Mouse (Mus musculus) layer of hippocampus, adult 9-10 months (tissue): ENCODE measurements around the gene Prom1.
"Not testable (repeated sequence)": the region's sequence is repeated elsewhere in the genome, so short reads cannot be mapped to it uniquely, and the experiment has no call there.

Source experiments
- DNase-seq: peaks from one replicate; pipeline ENCODE4 v3.0.0; 2022; ENCODE audit warnings: low spot score

The Prom1 gene

DNA sequence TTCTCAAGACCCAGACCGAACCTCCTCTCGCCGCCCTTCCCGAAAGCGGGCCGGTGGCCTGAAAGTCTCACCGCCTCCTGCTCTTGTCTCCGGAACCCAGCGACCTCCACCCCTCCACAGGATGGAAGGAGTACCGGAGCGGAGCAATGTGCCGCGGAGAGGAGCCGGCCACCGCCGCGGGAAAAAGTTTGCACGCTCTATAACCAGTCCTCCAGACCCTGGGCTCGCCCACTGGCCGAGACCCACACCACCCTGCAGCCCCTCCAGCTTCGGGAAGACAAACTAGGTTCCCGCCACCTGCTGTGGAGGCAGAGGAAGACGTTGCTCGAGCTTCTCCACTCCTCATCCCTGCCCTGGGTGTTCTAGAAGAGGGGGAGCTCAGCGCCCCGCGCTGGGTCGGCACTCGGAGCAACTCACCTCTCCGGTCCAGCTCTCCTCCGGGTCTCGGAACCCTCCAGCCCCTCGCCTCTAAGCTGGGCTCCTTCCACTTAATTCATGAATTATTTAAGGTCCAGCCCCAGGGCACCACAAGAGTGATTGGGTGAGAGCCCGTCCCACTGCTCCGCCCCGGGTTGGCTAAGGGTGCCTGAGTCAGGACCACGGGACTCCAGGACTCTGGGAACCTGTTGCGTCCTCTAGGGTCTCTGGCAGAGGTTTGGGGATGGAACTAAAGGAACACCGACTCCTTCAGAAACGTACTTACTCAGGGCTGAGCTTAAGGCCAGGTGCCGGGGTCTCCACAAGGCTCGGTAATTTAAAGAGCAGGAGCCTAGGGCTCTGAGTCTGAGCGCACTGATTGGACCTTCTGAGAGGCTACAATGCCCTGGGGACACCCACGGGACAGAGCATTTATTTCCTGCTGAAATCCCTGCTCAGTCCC lies at the start of gene Prom1:
Gene Prom1, minus strand, starts transcription at position 802 of the 880 bp plus-strand sequence.
- no peak for DNase-seq

DNA sequence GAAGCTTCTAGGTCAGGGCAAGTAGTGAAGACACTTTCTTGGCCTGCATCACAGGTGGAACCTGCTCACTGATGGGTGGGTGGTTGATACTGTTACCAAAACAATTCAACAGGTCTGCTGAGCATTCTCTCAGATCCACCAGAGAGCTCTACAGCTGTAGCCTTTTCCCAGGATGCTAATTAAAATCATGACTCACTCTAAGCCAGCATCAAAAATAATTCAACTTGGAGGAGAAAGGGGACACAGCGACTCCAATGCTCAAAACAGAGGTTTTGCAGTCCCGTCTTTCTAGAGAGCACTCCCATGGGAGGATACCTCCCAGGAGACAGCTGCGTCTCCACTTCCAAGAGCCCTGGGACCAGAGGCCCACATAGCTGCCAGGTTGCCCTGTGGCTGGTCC lies 45.9 kb upstream of the Prom1 start:
- DNase-seq = no peak

DNA sequence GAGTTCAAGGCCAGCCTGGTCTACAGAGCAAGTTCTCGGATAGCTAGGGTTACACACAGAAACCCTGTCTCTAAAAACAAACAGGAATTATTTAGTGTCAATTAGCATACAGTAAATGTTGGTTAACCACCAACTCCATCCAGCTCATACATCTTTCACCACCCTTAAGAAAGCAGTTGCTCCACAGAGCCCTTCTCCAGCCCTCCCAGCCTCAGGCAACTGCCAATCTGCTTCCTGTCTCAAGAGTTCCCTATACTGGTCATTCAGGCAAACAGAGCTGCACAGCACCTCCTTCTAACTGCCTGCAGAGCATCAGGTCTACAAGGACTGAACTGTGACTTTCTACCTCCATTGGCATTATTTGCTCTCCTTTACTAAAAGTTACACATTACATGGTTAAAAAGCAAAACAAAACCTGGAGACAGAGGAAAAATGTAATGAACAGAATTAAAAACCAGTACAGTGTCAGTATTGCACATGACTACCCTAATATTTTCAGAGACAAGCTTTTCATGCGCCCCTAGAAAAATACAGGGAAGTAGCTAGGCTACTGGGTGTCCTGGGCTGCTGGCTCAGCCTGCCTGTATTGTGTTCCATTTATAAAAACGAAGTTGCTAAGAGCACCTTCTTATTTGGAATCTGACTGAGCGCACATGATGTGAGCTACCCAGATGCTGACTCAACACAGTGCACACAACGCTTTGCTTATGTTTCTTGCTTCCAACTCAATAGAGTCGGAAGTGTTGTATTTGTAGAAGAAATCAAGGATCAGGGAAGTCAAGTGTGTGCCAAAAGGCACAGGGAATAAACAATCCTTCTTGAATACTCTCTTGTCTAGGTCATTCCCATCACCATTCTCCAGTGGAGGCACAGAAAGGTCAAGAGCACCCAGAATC lies 44.9 kb upstream of the Prom1 start:
- DNase-seq = no peak

DNA sequence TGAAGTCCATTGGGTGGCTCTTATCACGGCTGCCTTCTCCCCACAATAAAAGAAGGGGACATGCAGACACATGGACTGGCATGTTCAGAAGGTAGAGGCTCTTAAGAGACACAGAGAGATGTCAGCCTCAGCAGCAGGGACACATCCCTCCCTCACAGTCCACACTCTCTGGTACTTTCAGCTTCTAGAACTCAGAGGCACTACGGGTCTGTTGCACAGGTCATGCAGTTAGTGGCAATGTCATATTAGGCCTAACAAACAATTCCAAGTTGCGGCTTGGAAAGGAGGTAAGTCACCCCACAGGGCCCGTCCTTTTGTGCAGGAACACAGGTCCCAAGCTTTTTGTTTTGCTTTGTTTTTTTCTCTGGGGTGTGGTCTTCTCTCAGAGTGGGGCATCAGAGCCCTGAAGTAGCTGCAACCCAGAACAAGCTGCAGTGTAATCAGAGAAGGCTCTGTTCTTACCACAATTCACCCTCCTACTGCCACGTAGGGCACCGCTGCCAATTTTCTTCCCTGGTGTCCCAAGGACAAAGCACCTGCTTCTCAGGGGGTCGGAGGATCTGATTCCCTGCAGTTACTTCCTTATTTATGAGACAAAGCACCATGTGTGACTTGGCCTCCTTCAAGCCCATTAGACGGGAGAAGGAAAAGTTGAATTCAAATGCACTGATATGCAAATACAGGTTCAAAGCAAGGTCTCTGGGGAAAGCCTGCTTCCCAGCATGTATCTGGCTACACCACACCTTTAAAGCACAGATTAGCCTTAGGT lies 41.8 kb upstream of the Prom1 start:
- no peak for DNase-seq

DNA sequence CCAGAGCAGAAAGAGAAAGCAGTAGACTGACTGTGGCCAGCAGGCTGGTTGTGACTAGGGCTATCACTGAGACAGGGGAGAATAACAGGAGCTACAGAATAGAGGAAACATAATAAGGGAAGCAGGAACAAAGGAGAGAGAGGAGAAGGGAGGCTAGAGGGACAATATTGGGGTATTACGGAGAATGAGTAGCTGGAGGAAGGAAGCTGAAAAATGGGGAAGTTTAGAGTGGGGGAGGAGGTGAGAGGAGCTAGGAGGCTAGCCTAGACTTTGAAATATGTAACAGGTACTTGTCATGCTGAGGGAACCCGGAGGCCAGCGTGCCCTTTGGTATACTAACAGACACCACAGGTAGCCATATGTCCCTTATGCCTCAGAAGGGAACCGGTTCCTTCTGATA lies 25.7 kb upstream of the Prom1 start:
- DNase-seq = no peak

DNA sequence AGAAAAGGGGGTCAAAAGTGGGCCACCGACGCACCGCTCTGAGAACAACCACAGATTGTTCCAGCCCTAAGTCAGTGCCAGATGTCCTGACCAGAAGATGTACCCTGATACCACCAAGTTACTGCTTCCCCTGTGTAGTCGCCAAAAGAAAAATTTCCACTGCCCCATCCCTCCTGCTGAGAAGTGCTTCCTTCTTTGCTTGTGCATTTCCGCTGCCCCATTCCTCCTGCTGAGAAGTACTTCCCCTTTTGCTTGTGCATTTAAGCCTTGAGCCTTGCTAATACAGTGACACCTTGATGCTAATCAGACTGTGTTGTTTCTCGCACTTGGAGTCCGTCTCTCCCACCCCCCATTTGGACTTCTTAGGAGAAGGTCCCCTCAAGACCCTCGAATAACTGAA lies 24.7 kb upstream of the Prom1 start:
- DNase-seq = not testable (repeated sequence)

DNA sequence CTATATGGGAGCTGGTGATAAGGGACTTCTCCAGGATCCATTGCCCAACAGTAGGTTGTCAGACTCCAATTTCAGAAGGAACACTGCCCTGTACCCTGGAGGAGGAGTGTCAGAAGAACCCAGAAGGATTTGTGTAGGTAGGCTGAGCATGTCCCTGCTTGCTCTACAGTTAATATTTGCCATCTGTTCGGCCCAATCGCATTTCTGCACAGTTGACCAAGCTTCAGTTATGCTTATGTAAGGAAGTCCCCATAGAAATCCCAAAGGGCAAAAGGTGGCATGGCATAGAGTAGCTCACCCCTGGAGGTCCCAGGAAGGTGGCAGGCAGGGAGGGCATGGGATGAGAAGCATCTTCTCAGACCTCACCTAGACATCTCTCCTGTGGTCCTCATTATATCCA lies 19.6 kb upstream of the Prom1 start:
- DNase-seq = no peak

DNA sequence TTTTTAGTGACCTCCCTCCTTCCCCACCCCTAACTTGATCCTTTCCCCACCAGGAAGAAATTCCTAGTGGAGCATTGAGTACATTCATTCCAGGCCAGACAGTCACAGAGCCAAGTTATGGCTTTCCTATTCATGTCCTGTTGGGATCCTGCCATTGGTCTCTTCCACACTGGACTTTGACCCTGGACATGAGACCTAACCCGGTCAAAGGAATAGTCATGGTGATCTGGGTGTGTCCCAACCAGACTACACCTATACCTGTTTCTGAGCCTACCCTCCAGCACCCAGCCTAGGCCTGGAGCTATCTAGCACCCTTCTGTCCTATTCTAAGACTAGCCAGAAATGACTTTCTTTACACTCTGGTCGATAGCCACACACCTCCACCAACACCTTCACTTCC lies 11.3 kb upstream of the Prom1 start:
- DNase-seq = no peak

DNA sequence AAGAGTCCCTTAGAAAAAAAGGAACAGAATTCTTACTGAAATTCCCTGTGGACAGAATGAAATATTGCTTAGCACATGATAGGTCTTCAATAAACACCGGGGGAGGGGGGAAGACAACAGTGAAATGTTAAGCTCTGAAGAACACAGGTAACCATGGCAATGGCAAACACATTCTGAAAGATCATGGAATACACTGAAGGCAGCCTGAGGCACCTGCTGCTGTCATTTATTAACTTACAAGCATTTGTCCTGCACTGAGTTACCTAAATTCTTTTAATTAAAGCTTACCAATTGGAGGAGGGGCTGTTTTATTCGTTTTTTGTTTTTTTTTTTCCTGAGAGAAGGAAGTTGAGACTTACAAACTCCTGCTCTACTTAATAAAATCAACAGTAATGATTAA lies 7.3 kb upstream of the Prom1 start:
- DNase-seq = no peak

DNA sequence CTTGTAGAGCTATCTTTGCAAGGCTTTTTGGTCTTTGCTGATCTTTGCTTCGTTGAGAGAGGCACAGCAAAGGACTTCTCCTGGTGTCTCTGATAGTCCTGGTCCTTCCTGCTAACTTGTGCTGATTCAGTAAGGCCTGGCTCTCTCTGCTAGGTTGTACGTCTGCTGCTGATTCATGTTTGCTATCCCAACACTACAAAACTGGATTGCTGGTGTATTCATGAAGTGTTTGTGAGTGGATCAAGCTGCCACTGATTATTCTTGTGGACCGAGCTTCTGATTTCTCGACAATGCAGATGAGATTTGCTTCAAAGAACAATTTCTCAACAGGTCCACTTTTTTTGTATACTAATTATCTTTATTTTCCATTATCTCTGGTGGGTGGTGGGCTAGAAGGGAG lies 6.3 kb upstream of the Prom1 start:
- no peak for DNase-seq

DNA sequence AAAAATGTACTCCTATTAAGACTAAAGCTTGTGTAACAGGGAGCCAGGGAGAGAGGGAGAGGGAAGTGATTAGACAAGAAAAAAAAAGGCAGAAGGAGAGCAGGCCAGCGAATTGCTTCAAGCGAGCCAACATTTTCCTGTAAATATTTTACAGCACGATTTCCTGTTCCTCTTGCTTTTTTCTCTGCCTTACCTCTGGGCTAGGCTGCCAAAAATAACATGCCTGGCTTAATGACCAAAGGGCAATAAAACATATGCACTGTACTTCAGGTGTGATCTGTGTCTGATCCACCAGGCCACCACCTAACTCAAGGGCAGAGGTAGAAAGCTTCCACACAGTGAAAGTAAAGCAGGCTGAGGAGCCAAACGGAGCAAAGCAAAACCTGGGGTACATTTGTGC lies 3.4 kb upstream of the Prom1 start:
- no peak for DNase-seq

DNA sequence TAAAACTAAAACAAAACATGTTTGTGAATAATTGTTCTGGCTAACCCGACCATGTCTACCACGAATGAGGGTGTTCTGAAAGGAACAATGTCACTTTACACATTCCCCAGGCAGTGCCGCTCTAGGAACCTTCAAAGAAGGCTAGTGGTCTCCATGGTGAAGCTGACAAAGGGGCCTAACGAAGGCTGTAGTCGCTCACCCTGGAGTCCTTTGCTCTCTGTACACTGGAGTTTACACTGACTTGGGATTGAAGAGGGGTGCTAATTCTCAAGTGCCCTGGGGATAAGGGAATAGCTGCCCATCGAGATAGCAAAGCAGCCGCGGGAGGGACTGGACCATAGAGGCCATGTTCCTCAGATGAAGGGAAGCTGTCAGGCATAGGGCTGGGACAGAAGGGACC lies 2.9 kb upstream of the Prom1 start:
- no peak for DNase-seq

DNA sequence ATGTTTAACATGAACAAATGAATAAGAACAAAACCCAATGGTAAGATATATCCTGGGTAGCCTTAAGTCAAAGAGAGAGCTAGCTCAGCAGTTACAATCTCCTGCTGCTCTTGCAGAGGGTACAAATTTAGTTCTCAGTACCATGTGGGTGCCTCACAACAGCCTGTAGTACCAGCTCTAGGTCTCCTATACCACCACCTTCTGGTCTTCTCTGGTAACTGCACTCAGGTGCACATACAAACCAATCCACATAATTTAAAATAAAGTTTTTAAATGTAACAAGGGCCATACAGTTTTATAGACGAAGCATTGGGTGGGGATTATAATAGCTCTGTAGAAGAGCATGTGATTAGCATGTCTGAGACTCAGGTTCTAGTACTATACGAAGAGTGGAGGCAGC lies 2.3 kb upstream of the Prom1 start:
- no peak for DNase-seq

DNA sequence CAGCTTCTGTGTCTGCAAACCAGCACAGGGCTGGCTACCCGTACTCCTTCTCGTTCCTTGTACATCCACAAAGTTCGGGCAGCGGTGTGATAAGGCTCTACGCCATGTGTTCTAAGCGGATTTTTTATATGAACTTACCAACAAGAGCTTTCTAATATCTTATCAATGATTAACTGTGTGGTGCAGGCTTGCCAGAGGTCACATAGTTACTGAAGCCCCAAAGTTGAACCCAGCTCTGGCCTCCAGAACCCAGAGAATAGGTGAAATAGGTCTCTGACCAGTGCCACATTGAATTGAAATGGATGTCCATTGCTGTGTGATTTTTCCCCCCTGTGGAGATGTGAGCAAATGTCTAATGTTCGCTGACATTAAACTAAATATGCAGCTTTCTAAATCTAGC lies 1.3 kb upstream of the Prom1 start:
- DNase-seq = no peak

DNA sequence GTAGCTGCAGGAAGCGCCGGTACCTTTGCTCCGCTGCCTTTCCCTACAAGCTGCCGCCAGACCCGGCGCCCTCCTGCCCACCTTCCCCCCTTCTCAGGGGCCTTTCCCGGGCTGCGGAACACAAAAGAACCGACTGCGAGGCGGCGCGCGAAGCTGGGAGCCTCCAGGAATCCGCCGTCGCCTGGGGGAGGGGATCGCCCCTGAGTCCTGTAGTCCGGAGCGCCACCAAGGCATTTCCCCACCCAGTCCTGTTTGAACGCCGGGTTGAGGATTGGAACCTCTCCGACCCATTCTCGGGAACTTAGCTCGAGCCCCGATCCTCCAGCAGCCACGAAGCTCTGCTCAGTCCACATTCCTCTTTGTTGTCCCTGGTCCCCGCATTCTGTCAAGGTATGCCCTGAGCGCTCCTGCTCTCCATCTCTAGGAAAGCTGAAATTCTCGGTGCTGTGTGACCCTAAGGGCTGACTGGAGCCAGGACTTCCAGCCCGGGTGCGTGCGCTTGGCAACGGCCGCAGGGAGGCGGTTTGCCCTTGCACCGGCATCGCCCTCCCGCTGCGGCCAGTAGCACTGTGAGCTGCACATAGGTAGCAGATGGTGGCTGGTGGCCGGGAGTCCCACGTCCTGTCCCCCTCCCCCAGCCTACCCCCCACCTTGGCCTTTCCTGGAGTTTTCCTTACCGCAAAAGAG lies 1.1 kb downstream of the Prom1 start:
- no peak for DNase-seq

DNA sequence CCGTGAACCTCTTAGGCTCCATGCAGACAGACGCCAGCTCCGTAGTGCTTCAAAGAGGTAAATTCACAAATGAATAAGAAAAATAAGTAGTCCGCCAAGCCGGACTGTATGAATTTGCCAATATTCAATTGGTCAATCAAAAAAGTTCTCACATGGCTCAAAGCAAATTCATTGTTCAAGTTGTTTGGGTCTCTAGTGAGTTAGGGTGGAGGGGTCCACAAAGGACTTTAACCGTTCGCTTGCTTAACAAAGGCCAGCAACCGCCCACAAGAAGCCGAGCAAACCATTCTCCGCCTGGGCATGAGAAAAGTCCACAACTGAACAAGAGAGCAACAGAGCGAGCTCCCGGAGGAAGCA lies 1.7 kb downstream of the Prom1 start:
- DNase-seq = no peak

DNA sequence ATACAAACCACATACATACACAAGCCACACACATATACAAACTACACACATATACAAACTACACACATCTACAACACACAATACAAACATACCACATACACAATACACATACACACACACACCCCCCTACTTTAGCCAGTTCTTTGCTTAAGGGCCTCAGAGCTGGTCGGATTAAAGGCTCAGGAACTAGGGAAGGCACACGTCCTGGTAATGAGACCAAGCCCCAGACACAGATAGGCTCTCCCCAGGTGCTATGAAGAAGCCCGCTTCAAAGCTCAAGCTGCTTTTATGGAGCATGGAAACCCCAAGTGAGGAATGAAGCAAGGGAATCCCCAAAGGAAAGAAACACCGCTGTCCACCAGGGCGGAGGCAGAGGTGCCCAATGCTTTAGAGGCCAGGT lies 4.8 kb downstream of the Prom1 start:
- DNase-seq = no peak

DNA sequence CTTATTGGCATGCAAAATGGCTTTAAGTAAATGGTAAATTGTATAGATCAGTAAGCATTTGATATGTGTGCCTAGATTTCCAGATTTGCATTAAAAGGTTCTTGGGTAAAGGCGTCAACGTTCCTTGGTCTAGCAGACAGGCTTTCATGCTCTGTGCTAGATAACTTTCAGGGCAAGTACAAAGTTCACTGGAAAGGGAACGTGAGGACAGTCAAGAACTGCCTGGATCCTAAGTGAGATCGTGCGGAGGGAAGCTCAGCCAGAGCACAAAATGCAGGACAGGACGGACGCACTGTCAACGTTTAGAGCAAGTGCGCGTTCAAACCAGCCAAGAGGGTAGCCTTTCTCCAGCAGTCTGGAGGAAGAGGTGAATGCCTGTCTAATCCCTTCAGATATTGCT lies 5.7 kb downstream of the Prom1 start:
- no peak for DNase-seq

DNA sequence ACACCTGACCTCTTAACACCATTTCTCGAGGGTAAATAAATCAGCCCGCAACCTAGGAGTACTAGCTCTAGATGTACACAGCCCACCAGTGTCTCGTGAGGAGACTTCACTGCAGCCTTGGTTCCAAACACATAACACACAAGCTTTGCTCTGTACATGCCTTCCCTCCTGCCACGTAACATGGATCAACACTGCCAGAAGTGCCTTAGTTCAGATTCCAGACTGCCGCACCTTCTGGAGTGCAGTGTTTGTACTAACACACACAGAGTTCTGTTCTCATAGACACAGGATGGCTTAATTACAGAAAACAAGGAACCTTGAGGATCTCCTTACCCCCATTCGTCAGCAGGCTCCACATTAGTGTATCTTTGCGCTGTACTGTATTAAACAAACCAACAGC lies 6.1 kb downstream of the Prom1 start:
- no peak for DNase-seq

DNA sequence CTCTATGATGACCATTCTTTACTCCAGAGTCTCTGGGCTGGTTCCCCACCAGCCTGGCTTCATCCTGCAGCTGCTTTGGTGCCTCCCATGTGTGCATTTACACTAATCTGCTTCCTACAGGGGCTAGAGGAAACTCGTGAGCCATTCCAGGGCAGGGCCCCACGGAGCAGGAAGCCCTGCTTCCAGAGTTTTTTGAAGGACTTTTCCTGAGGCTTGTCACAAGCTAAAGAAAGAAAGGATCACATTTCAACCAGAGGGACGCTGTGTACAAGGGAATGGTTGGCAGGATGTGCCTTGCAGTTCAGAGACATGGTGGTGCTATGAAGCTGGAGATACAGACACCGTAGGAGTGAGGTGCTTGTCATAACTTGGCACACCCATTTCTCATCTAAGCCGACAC lies 14.8 kb downstream of the Prom1 start:
- DNase-seq = no peak

DNA sequence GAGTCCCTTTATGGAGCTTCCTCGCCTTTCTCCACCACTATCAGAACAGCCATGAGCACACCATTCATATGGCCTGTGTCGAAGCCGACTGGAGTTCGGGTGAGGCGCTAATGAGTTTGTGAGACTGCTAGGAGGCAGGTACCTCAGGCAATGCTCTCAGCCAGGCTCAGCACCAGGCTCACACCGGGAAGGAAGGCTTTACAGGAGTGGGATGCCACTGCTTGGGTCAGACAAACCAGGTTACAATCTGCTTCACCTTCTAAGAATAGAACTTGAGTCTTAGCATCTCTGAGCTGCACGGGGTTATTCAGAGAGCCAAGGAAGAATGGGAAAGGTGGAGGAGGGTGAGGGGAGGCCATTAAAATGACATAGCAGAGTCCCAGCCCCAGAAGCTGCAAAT lies 16.0 kb downstream of the Prom1 start:
- DNase-seq = no peak

DNA sequence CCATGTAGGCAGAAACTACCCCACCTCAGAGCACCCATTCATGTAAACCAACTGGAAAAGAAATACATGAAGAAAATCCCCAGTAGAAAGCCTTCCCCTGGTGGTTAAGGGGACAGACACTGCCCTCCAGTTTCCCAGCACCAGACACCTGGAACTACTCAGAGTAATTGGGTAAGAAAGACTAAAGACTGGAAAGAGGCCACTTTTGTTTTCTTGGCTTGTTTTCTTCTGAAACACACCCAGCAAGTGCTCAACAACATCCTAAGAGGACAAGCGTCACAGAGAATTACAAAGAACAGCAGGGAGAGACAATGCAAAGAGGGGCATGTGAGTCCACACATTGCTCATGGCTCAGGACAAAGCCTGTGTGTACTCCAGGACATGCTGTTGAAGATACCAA lies 20.7 kb downstream of the Prom1 start:
- DNase-seq = no peak
